Mouse (Mus musculus) layer of hippocampus, adult 9-11 months (tissue): ENCODE results near the gene Cdc7.

Experiments
- DNase-seq: peaks from one replicate; pipeline ENCODE4 v3.0.0; 2022

Cdc7 gene

DNA sequence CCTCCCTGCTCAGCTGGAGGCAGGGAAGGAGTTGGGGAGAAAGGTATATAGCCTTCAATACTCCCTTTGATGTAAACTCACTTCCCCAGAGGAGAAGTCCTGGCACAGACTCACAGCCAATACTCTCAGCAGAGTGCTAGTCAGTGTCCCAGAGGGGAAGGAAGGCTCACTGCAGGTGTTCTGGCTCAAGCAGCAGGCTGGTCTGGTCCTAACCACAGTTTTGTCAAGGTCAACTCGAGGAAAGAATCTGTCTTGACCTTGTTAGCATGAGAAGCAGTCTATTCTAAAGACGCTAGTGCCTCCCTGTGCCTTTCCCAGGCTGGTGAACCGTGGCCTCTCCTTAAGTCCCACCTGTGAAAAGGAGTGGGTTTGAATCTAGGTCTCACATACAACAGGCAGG is 30.6 kb downstream of the Cdc7 start:
- no peak for DNase-seq

DNA sequence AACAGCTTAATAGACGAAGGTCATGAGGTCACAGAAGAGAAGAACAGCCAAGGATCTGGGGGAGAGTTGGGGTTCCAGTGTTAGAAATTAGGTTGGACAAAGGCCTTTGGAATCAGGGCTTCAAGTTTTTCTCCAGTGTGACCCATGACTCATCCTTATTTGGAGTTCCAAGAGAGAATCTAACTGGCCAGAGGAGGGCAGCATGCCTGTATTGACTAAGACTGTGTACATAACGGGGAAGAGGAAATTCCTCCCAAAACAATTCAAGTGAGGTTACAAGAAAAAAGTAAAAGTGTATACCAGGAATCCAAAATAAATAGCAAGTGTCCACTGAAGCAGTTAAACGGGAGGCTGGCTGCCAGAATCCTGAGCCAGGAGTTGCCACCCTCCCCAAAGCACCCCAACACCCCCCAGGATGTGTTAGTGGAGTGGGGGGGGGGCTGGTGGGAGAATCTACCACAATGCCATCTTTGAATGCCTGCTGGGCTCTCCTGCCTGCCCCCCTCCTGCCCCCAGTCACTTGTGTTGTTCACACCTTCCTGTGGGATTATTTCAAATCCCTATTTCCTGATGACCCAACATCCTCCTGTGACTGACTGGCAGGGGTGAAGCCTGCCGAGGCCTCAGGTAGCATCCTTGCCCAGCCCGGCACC is 31.9 kb downstream of the Cdc7 start:
- peak; percentile 59 for DNase-seq

DNA sequence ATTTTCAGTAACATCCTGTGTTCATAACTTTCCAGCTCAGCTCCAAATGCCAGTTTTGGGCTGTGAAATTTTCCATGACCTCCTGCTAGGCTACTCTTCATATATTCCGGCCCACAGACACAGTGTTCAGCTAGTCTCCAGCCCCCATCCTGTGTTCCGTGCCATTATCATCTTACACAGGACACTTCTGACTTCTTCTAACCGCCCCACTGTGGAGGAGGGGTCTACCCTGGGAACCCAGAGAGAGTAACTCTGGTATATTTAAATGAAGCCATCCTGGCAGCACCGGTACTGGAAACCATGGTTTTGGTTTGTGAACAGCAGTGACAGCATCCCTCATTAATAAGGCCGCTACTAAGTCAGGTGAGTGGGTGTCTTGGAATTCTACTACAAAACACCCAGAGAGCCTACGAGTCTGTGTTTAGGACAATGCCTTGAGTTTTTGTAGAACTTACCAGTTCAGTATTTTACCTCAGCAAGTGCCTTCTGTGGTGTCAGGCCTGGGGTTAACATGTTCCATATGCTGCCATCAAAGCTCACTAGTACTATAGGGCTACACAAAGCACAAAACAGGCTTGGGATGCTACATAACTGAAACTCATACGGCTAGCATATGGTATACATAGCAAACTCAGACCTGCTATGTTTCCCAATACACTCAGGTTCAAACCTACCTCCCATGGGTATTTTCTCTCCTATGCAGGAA is 32.6 kb downstream of the Cdc7 start:
- DNase-seq, result no peak

DNA sequence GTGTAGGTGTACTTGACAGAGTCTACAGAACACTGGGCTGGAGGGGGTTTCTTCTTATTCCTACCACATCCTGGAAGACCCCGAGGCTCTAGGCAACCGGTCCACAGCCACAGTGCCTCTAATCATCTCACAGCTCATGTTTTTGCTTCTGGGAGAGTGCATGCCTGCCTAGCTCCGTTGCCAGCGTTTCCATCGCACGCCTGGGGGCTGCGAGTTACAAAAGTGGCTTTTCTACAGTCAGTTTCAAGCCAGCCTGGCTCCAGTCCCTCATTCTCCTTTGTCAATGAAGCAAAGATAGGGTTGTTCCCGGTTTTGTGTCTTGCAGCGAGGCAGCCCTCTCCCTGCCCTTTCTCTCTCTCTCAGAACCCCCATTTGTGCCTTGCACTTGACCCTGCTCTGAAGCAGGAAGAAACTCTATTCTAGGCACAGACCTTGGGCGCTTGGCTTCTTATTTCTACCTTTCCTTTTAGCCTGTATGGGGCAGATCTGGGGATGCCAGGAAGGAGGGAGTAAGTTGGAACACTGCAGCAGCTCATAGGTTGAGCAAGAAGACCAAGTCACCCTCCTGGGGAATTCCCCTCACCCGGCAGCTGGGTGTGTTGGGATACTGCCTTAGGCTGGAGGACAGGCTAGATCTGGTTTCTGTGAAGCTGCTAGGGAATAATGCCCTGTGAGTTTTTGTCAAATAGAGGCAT is 37.4 kb downstream of the Cdc7 start:
- no peak for DNase-seq

DNA sequence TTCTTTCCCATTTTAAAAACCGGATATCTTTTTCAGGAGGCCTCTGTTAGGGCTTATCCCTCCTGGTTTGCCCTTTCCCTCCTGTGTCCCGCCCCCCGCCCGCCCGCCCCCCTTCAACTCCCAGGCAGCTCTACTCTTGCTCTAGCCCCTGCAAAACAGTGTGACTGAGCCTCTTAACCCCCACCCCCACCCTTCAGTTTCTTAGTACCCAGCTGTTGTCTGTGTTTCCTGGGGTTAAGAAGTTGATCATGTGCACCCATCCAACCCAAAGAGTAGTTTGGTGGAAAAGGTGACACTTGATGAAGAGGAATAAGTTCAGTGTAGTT is 37.9 kb downstream of the Cdc7 start:
- no peak for DNase-seq

DNA sequence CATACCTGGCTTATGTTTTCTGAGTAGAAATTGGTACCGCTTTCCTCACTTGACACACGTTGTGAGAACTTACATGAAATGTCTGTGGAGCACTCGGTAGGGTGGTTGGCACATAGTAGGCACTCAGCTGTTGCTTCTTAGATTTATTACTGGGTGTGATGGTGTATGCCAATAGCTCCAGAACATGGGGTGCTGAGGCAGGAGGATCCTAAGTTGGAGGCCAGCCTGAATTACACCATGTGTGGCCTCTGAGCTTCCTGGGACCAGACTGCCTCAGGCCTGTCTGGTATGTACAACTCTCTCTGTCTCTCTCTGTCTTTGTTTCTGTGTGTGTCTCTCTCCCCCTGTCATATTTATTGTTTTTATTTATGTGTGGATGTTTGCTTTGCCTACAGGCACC is 45.6 kb downstream of the Cdc7 start:
- no peak for DNase-seq

DNA sequence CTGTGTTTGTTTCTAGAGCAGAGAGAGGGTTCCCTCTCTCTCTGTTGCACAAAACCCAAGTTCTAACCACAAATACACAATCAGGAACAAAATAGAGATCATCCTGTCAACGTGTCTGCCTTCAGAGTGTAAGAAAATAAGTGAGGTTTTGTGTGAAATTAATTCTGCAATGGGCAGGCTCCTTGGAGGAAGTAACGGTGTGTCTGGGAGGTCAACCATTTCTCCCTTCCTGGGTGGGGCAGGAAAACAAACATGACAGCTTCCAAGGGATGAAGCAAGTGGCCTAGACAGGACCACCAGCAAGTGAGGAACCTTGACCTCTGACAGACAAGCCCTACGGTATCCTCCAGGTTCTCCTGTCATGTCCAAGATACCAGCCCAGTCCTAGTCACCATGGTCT is 46.2 kb downstream of the Cdc7 start:
- no peak for DNase-seq

DNA sequence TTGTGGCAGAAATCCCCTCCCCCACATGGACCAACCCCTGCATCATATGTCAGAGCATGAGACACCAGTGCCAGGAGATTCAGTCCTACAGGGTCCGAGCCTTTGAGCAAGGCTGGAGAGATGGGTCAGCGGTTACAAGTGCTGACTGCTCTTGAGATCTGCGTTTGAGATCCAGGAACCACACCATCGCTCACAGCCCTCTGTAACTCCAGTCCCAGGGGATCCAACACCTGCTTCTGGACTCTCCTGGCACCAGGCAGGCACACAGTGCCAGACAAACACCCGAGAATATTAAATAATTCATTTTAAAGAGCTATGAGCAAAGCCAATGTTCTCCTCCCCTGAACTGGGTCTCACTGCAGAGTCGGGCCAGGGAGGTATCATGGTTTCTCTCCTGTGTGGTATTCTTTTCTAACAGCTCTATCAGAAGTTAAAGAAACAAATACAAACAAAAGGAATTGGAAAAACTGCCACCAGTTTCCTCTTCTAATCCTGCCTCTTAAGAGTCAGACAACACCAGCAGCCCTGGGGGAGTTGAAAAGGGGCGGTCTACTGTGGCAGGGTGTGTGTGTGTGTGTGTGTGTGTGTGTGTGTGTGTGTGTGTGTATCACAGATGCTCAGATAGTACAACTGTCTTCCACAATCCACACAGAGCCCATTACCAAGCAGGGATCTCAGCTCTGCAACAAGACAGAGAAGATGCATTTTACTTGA is 47.4 kb downstream of the Cdc7 start:
- DNase-seq, result no peak

DNA sequence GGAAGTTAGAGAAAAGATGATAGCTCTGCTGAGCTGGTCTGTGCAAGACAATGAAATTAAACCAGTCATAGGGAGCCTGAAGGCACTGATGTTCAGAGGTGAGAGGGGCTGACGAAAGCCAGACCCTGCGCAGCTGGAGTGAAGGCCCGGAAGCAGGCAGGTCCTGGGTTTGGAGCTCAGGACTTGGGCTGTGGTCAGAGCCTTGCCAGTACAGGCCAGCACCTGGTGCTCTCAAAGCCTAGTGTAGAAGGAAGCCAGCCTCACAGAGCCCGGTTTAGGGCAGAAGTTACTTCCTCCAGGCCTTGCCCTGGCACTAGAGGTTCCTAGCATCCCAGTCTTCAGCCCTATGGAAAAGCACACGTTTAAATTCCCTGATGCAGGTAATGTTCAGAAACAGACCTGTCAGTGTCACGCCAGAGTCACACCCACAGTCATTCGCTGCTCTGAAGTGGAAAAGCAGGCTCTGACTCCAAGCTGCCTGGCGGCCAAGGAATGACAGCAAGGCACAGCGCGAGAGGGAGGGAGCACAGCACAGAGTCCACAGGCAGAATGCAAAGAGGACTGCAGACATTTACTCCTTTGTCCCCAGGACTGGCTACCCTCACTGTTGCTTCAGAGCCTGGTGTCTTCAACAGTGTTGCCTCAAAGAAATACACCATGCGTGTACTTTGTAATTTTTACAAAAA is 48.1 kb downstream of the Cdc7 start:
- DNase-seq, result no peak

DNA sequence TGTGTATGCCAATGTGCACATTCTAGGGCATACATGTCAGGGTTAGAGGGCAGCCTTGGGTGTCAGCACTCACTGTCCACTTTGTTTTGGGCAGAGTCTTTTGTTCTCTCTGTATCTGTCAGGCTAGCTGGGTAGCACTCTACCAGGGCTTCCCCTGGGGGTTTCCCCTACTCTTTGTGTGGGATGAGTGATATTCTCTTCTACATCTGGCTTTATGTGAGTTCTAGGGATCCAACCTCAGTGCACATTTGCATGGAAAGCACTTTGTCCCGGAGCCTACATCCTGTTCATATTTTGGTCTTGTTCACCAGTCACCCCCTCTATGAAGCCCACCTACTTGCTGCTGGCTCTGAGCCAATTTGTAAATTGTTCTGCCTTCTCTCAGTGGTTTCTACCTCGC is 49.3 kb downstream of the Cdc7 start:
- DNase-seq, result no peak

DNA sequence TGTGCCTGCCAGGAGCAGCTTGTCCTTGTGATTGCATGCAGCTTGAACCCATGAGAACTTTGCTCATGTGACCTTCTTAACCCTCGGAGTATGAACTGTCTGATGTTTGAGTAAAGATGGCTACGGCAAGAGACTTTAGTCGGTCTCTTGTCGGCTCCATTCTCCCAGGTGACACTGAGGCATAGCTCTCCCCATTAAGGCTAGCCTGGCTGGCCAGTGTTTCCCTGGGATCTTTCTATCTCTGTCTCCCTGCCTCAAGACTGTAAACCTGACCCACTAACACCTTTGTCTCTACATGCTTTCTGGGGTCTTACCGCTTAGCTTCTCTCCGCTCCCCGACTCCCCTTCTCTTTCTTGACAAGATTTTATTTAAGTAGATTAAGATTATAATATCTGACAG is 50.0 kb downstream of the Cdc7 start:
- DNase-seq, result no peak

DNA sequence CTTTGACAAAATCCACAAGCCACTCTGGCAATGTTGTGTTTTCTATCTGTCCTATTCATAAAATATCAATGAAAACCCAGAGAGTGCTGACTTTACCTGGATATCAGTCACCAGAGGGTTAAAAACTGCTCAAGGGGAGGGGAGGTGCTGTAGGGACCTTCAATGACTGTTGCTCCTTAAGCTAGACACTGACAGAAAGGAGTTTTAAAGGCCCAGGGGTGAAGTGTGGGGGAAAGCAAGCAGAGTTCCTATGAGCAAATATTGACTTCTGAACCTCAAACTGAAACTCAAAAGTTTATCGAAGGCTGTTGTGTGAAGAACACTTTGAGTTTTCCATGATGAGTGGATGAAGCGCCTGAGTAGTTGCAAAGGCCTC is 50.9 kb downstream of the Cdc7 start:
- no peak for DNase-seq

DNA sequence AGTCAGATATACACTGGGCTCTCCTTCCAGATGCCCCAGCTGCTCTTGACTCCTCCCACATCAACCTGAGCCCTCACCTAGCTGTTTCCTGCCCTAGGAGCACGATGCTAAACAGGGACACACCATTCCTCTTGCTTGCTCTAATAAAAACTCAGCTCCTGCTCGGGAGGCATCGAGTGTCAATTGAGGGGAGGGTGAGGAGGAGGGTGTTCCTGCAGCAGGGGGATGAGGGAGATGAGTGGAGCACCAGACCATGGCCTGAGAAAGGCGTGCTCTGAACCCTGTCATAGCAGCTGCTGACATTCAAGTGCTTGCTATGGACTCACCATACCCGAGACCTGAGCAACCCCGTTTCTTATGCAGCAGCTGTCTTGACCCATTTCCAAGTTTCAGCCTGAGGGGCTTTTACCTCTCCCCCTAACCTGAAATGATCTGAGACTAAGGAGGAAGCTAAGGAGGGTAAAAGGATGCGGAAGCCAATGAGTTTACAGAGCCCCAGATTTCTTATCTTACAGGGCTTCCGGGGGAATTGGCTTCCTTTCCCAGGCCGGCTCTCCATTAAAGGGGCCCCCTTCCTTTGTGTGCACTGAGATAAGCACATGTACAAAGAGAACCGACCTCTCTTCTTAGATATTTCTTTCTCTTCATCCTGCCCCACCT is 51.4 kb downstream of the Cdc7 start:
- no peak for DNase-seq

DNA sequence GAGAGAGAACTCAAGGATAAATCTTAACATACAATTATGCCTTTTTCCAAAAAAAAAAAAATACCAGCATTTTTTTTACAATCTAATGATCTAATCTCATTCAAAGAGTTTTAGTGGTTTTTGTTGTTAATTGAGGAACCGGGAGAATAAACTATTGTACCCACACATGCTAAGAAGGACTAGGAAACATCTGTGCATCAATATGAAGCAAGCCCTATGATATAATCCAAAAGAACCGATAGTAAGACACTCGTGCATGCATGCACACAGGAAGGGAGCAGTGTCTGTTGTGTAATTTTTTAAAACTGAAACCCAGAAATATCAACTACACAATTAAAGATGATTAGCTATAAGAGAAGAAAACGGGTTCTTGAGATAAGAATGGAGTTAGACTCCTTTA is 52.4 kb downstream of the Cdc7 start:
- no peak for DNase-seq

DNA sequence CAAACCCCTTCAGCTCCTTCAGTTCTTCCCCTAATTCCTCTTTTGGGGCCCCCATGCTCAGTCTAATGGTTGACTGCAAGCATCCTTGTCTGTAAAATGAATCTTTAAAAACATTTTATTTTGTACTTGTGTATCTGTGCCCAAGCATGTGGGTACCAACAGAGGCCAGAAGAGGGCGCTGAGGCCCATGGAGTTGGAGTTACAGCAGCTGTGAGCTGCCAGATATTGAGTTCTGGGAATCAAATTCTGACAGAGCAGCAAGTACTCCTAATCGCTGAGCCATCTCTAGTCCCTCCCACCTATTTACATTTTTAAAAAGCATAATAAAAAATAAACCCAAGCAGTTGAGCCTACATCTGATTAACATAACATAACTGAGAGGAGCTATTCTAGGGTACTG is 53.4 kb downstream of the Cdc7 start:
- no peak for DNase-seq

DNA sequence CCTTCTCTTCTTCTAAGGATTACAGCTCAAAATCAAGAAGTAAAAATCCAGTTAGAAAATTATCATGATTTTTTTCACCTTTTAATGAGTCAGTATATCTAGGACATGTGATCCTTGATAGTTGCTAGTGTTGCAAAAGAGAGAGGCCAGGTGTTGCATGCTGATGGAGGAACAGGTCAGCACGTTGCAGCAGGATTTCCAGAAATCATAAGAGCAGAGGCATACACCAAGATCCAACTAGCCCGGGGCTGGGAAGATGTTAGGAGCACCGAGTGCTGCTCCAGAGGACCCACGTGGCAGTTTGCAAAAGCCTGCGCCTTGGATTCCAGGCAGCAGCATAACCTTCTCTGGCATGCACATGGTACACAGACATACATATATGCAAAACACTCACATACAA is 54.9 kb downstream of the Cdc7 start:
- DNase-seq, result no peak

DNA sequence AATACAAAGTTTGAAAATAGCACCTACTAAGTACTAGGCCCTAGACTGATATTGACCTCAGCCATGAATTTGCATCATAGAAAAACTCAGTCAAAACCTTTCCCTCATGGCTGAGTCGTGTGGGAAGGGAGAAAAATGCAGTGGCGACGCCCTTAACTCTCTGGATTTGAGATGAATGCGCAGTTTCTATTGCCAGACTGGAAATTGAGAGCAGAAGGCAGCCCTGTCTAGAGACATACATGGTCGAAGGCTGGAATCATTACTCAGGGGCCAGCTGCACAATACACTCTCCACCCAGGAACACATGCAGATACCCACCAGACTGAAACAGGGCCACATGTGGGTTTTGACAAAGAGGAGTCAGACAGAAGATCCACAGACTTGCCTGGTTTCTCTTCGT is 55.8 kb downstream of the Cdc7 start:
- no peak for DNase-seq

DNA sequence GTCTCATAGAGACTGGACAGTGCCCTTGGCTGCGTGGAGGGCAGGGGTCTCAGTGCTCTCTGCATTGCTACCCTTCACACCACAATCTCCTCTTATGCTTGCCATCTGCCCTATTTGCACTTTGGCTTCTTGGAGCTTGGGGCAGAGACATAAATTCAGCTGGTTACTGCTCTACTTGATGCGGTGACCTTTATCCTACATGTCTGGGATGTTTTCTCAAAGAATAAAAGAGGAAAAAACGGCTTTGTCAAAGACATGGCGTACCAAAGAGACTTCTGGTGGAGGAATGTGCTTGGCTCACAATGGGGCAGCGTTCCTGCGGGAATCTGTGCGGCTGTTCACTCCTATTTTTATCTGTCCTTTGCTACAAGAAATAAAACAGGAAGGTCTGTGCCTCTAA is 56.2 kb downstream of the Cdc7 start:
- no peak for DNase-seq

DNA sequence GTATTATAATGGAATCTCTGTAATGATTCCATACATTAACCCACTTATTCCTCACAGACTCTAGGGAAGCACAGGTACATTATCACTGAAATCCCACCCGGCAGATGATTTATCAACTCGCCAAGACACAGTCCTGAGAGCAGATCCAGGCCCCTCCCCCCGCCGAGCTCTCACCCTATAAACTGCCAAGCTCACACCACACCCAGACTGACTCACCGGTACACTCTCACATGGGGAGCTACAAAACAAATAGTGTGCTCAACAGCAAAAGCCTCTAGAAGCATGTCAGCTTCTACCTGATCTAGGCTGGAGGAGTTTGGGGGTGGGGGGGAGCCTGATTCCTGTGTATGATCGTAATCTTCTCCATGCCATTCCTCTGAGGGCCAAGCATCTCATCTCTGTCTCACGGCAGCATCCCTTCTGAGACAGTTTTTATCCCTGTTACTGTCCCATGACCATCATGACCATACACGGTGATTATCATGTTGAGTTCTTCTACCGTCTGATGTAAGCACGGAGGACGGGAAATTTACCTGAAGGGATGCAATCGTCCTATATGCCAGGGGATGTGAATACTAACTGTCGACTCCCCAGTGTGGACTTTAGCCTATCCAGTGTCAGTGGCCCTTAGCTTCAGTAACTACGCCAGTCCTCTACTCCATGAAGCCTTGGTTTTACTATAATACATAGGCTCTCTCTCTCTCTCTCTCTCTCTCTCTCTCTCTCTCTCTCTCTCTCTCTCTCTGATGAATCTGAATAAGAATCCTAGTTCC is 57.4 kb downstream of the Cdc7 start:
- DNase-seq, result no peak

DNA sequence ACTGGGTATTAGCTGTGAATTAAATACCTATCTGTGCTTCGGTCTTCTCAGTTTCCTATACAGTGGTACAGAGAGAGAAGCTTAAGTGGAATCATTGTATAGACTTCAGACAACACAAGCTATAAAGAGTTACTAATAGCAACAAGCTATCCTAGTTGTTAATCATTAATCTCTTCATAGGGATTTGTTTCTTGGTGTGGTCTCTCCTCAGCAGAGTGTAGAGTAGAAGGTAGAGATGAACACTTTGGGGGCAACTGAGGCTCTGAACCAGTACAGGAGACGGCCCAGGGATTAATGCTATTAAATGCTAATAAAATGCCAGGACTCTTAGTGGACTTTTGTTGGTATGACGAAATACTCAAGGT is 57.9 kb downstream of the Cdc7 start:
- DNase-seq, result no peak

DNA sequence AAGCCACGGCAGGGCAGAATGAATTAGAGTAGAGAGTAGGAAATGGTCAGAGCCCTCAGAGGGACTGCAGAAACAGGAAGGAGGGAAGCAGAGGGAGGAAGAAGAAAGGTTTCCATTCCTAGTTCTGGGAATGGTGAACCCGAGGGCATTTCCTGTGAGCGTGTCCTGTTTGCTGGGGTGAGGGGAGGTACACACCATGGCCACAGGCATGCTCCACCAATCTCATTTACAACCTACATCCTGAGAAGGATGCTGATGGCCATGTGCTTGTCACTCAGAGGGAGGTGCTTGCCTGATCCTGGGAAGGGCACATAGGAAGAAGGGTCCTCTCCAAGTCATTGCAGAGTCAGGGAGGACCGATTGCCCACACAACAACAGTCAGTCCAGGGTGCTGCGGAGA is 59.8 kb downstream of the Cdc7 start:
- DNase-seq, result no peak

DNA sequence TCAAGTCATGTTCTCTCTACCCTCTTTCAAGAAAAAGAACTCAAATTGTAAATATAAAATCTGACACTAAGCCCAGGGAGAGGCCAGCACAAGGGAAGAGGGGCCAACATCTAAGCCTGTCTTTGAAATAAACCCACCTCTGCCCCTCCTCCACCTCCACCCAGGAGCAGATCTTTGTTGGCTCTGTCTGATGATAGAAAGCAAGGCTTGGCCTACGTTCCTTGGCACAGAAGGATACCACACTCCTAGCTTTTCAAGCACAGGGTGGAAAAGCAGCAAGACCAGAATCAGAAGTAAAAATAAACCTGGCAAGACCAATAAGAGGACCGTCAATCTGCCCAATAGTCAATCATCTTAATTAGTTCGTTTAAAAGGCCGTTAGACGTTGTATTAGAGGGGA is 61.2 kb downstream of the Cdc7 start:
- no peak for DNase-seq
